Mouse (Mus musculus) ES-CJ7 (cell line): Measurements from ENCODE around the gene Gm49711.
"Not testable (repeated sequence)": the region's sequence is repeated elsewhere in the genome, so short reads cannot be mapped to it uniquely, and the experiment has no call there.

Experiments
- DNase-seq: peaks from one replicate; pipeline ENCODE4 v3.0.0; 2011; ENCODE audit warnings: low read depth, low spot score

Gene Gm49711

DNA sequence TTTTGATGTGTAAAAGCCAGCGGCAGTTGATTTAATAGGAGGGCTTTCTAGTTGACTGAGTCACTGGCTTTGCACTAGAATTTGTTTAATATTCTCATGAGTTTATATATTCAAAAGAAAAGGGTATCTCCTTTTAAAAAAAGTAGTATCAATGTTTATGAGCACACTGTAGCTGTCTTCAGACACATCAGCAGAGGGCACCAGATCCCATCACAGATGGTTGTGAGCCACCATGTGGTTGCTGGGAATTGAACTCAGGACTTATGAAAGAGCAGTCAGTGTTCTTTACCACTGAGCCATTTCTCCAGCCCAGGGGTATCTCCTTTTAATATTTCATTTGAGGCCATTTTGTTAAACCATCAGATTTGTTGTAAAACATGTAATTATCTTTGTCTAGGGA, 4.7 kb downstream of the Gm49711 start:
- DNase-seq = no peak

GRCm38 (mm10) chr16:92064801-92065200, 6.7 kb downstream of the Gm49711 start:
- no peak for DNase-seq

- DNase-seq = no peak
Observed at GRCm38 (mm10) chr16:92070338-92070737, 12.2 kb downstream of the Gm49711 start.

DNA sequence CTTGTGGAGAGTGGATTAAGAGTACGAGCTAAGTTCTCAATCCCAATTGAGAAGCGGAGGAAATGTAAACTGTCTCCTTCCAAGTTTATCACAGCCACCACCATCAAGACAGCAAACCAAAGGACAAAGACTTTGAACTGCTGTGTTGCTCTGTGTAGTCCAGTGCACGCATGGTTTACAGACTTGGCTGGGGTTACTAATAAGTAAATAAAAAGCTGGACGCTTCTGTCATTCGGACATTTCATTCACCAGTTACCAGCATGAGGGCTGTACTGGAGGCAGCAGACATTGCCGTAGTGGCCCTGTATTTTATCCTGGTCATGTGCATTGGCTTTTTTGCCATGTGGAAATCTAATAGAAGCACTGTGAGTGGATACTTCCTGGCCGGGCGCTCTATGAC, 18.7 kb downstream of the Gm49711 start:
- no peak for DNase-seq

- no peak for DNase-seq
Observed at GRCm38 (mm10) chr16:92083771-92084453, 25.8 kb downstream of the Gm49711 start.

- DNase-seq = no peak
Observed at GRCm38 (mm10) chr16:92089225-92089624, 31.1 kb downstream of the Gm49711 start.

GRCm38 (mm10) chr16:92091876-92092275, 33.8 kb downstream of the Gm49711 start:
- DNase-seq = no peak

GRCm38 (mm10) chr16:92098351-92099051, 40.4 kb downstream of the Gm49711 start:
- no peak for DNase-seq

DNA sequence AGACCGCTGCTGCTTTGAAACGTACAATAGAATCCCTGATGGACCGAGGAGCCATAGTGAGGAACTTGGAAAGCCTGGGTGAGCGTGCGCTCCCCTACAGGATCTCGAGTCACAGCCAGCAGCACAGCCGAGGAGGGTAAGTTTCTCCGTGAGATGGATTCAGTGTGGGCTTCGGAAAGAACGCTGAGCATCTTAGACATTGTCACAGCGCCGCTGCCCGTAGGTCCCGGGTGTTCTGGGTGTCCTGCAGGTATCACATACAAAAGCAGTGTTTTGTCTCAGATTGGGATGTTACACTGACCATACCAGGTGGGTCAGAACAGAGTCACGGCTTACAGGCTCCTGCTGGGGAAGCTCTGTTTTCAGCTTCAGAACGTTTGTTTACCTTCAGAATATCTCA, 41.5 kb downstream of the Gm49711 start:
- no peak for DNase-seq

- DNase-seq = no peak
Observed at GRCm38 (mm10) chr16:92100111-92100510, 42.0 kb downstream of the Gm49711 start.

GRCm38 (mm10) chr16:92102115-92102514, 44.0 kb downstream of the Gm49711 start:
- no peak for DNase-seq

DNA sequence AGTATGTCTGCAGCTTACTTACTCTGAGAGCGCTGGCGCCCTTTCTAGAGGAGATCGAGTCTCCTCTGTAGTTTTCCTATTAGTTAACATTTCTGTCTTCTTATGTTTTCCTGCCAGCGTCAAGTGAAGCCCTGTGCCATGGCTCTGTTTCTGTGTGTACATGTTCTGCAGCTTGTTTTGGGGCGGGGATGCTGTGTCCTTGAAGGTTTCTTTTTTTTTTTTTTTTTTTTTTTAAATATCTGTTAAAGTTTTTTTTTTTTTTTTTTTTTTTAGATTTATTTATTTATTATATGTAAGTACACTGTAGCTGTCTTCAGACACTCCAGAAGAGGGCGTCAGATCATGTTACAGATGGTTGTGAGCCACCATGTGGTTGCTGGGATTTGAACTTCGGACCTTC, 44.8 kb downstream of the Gm49711 start:
- not testable (repeated sequence) for DNase-seq

DNA sequence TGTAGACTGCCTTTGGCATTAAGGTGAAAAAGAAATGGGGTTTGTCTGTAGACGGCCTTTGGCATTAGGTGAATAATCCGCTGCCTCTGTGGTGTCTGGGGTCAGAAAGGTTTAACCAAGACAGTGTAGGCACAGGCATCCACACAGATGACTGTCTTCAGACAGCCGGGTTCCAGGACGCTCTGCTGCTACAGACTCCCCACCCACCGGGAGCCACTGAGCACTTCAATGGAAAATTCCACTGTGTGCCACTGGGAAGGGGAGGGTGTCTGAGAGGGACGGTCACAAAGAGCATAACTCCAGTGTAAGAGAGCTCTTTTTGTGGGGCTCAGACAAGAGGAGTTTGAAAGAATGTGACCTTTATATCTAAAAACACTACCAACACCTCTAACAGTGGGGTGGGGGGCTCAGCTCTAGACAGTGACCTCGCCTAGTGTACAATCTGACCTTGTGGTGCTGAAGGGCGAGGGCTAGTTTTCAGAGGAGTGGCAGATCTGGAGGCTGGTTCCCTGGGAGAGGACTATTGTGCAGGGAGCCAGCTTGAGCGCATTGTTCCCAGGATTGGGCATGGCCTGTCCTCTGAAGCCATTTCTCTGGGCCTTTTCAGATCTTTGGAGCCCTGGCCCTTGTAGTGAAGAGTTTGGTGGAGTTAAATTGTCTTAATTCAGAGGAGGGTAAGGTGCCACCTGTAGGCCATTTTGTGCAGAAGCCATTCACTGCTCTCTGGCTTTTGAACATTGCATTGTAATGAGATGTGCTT, 45.6 kb downstream of the Gm49711 start:
- peak; percentile 87 for DNase-seq

GRCm38 (mm10) chr16:92104332-92104590, 46.1 kb downstream of the Gm49711 start:
- no peak for DNase-seq

- DNase-seq = no peak
Observed at GRCm38 (mm10) chr16:92104951-92105350, 46.8 kb downstream of the Gm49711 start.

DNA sequence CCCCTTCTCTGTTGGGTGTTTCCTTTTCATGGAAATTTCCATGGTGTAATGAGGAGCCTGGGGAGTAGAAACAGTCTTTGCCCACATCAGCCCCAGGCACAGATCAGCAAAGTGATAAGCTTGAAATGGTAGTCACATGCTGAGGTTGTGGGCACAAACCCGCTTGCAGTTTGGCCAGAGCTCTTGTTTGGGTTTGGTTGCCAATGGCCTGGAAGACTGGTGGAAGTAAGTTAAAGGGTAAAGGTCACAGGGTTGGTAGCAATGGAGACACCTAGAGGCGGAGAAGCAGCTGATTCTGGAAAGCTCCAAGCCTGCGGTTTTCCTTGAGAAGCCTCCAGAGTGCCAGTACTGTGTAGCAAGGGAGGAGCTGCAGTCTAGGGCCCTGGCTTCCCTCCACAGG, 47.5 kb downstream of the Gm49711 start:
- DNase-seq = peak; percentile 45

GRCm38 (mm10) chr16:92107346-92107745, 49.2 kb downstream of the Gm49711 start:
- DNase-seq = no peak

DNA sequence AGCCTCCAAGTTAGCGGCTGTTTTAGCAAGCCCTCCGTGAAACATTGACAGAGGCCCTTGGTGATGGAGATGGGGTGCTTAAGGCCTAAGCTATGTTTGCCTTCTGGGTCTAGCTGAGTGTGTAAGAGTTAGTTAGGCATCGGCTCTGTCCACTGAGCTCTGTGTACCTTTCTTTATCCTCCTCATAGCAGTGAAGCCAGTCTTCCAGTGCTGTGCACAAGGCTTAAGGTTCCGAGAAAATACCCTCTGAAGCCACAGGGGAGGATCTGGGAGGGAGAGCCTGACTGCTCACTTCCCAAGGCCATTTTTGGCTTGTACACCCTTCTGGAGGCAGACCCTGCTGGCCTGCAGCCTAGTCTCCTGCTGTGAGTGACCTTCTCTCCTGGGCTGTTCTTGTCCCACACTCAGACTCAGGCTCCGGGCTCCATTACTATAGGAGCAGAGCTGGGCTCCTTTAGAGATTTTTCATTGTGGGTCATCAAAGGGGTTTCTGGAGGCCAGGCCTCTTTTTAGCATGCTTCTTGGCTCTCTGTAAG, 56.7 kb downstream of the Gm49711 start:
- DNase-seq = no peak

GRCm38 (mm10) chr16:92115611-92116421, 57.7 kb downstream of the Gm49711 start:
- DNase-seq = peak; percentile 60

DNA sequence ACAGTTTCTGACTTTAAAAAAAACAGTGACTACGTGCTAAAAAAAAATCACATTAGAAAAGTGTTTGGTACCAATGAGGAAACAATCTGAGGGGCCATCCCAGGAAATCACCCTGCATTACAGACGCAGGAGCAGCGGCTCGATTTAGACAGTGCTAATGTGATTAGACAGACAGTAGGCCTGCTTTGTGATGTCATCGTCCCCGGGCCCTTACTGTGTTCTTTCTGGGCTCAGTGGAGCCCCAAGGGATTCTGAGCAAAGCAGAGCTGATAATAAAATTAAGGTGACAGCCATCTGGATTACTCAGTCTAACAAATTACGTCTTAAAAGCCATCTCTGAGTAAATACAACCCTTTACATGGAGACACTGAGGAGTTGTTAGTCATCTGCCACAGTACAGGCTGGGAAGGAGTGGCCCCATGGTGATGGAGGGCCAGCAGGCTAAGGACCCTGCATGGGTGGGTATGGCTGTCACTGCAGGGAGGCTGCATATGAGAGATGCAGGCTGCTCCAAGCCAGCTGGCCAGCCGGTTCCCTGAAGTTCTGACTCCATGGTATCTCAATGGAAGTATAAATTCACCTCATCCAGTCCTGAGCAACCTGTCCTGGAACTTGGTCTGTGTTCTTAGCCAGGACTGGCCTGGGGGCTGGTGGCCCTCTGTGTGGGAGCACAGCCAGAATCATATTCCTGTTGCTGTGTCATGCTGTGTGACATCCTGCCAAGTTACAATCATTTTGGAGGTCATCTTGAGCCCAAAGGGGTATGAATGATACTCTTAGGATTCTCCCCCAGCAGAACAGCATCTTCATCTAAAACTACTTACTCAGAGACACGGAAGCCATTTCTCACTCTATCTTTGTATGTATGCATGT, 59.5 kb downstream of the Gm49711 start:
- DNase-seq = no peak

GRCm38 (mm10) chr16:92119013-92119515, 60.9 kb downstream of the Gm49711 start:
- DNase-seq = no peak
